Comparison of ENCODE assay signal across 23 mouse cellular contexts in the genomic region with DNA sequence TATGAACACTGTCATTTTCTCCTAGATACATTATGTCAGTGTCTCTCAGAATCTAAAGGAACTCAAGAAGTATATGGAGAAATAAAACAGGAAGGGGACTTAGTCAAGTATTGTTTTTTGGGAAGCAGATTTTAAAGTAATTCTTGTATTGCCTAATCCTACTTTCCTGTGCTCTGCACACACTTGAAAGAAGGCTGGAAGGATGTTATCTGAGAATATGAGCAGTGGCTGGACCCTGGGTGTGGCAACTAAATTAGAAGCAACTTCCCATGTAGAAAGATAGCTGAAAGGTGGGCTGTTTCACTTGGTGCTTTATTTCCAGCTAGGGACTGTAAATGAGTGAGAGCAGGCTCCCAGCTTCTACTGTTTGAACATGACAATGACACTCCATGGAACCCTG. TPM values are rescaled to one million over a fixed set of nuclear protein-coding genes. Genes with fewer than 3 reads are reported as not detected.
DNase-seq lines count a peak whose midpoint lies in the region; ATAC-seq and TF ChIP-seq lines count a peak whose summit lies in the region.
"Had no signal": no experiment of that assay in that cellular context is flagged by ENCODE, and none has a peak within 500 bp of the region (broad histone marks: within the 10 kb centered on the region; RNA-seq: fewer than 3 reads in every experiment).

No protein-coding gene starts in this region.

- H3K27me3 ChIP-seq in myocyte (ENCODE audit: control insufficient read depth, insufficient read depth, insufficient read length) = no peaks in the 10 kb centered on the region
- H3K27me3 ChIP-seq: heart, embryonic 12.5 days; hindbrain, embryonic 12.5 days; megakaryocyte, embryonic 14.5 days; neural tube, embryonic 12.5 days had no signal

- peaks cover 4% of the 10 kb centered on the region for H3K36me3 ChIP-seq in myocyte (ENCODE audit: control insufficient read depth, insufficient read depth)
- H3K36me3 ChIP-seq: embryonic facial prominence, embryonic 10.5 days; heart, embryonic 12.5 days; hindbrain, embryonic 12.5 days; neural tube, embryonic 12.5 days had no signal

- H3K4me1 ChIP-seq in lung, adult 2 months (ENCODE audit: control insufficient read depth, insufficient read depth, low read length) = peaks cover 19% of the 10 kb centered on the region
- H3K4me1 ChIP-seq: neural tube, embryonic 12.5 days had no signal

- no peak for TF ChIP-seq POLR2A in lung, adult 2 months (IDR thresholded peaks at IDR 0.05; ENCODE audit: borderline replicate concordance, extremely low read depth, low read depth, low read length)
- no peak for TF ChIP-seq POLR2A in myocyte (IDR thresholded peaks at IDR 0.05; ENCODE audit: insufficient read length, low read depth)

- intact Hi-C loops in gastrocnemius, adult 2 months (cut with DNase I) = no loop called here
- intact Hi-C loops in gastrocnemius, postnatal 36 days (cut with DNase I) = no loop called here

- no peak for DNase-seq in gastrocnemius, adult 2 months
- DNase-seq in gastrocnemius, postnatal 36 days = no peak
- peak; percentile 35 for DNase-seq in lung, postnatal 25 days (ENCODE audit: low spot score)
- DNase-seq in lung, adult 2 months = no peak
- no peak for DNase-seq in frontal cortex, postnatal 36 days (ENCODE audit: low spot score in 2 of 2)
- DNase-seq in spleen, postnatal 4 days (ENCODE audit: low spot score in 2 of 2) = no peak
- DNase-seq: adrenal gland, adult 2 months; cerebellum, adult 8-10 months; heart, postnatal 14 days; kidney, postnatal 36 days; lung, adult 18-20 months; midbrain, embryonic 14.5 days; right cerebral cortex, postnatal 14 days; spleen, adult 18-20 months had no signal

- H3K79me2 ChIP-seq in myocyte (ENCODE audit: control insufficient read depth, insufficient read depth) = peaks cover 97% of the 10 kb centered on the region

- no peak for TF ChIP-seq CTCF in gastrocnemius, adult 2 months (IDR thresholded peaks at IDR 0.05)
- TF ChIP-seq CTCF in lung, adult 2 months (IDR thresholded peaks at IDR 0.05; ENCODE audit: insufficient read depth, low read length) = no peak

- H3K4me2 ChIP-seq in myocyte (ENCODE audit: low read depth) = peak overlapping the region; percentile 34
- H3K4me2 ChIP-seq: heart, embryonic 12.5 days; hindbrain, embryonic 12.5 days; neural tube, embryonic 12.5 days had no signal

- no peak overlapping the region for H3ac ChIP-seq in myocyte (ENCODE audit: control insufficient read depth, insufficient read length)

- peak; percentile 12 to 43; a peak in 2 of 4 replicates for ATAC-seq in hematopoietic stem cell, adult 5-6 weeks (replicated peaks in 1 of 2; ENCODE audit: insufficient read depth in 1 of 2, low FRiP score in 2 of 2, low TSS enrichment in 1 of 2, low read depth in 1 of 2, poor library complexity in 2 of 2, severe bottlenecking in 2 of 2)
- ATAC-seq: forebrain, embryonic 16.5 days; intestine, postnatal 0 days had no signal

- peak overlapping the region; percentile 56 for H3K27ac ChIP-seq in gastrocnemius, adult 2 months
- H3K27ac ChIP-seq: embryonic facial prominence, embryonic 10.5 days; hindbrain, embryonic 12.5 days; neural tube, embryonic 12.5 days had no signal

- H3K4me3 ChIP-seq in gastrocnemius, adult 2 months = no peak overlapping the region
- H3K4me3 ChIP-seq in lung, adult 2 months (replicated peaks; ENCODE audit: extremely low read depth, low read depth, low read length) = no peak overlapping the region
- H3K4me3 ChIP-seq in myocyte = no peak overlapping the region
- H3K4me3 ChIP-seq: embryonic facial prominence, embryonic 10.5 days; heart, embryonic 12.5 days; hindbrain, embryonic 12.5 days; megakaryocyte, embryonic 14.5 days; neural tube, embryonic 12.5 days had no signal

TF ChIP-seq in myocyte, 11 proteins besides CTCF, POLR2A, EP300 and RAD21:
- TF ChIP-seq TCF12 (IDR thresholded peaks at IDR 0.05; ENCODE audit: insufficient read depth, poor library complexity, severe bottlenecking) (no peak), MAX (IDR thresholded peaks at IDR 0.05; ENCODE audit: low read depth) (no peak), MYOD1 (IDR thresholded peaks at IDR 0.05; ENCODE audit: control insufficient read depth in 1 of 3, insufficient read length in 2 of 3, low read depth in 2 of 3) (no peak), SRF (IDR thresholded peaks at IDR 0.05; ENCODE audit: control insufficient read depth, insufficient read length, low read depth) (no peak), REST (IDR thresholded peaks at IDR 0.05; ENCODE audit: insufficient read depth, insufficient read length) (no peak), E2F4 (IDR thresholded peaks at IDR 0.05; ENCODE audit: insufficient read depth) (no peak), TCF3 (IDR thresholded peaks at IDR 0.05; ENCODE audit: insufficient read length, low read depth) (no peak), USF1 (IDR thresholded peaks at IDR 0.05; ENCODE audit: low read depth) (no peak), CEBPB (IDR thresholded peaks at IDR 0.05; ENCODE audit: insufficient read depth, poor library complexity, severe bottlenecking) (no peak), POLR2AphosphoS2 (IDR thresholded peaks at IDR 0.05; ENCODE audit: insufficient read length, low read depth) (no peak)

RNA-seq across cellular contexts. Expression of gene Dgkd, which starts 20.0 kb away (rescaled TPM):
- total RNA-seq in gastrocnemius, adult 2 months (2021) = 10 to 100 TPM; 31.3 to 32.9 TPM
- 10 to 100 TPM; 29.5 to 32.7 TPM for total RNA-seq in gastrocnemius, postnatal 36 days (2021)
- 28.5 and 36.9 TPM in 2 replicates for polyA plus RNA-seq in lung, adult 2 months (2012; rRNA removed)
- total RNA-seq in hematopoietic stem cell, adult 5-6 weeks (2017) = 38.8 and 43.0 TPM in 2 replicates
- 59.3 TPM for polyA plus RNA-seq in myocyte (2012; fragmentation: generic; extraction: Trizol)
